Mouse (Mus musculus) macrophage (primary cell): Measurements from ENCODE around the gene Gpc6. TPM values are rescaled to one million over a fixed set of nuclear protein-coding genes. Genes with fewer than 3 reads are reported as not detected.

Experiments
- H3K27ac ChIP-seq: fragments of 350-480 bp; formaldehyde crosslinking; 2 replicates; pipeline ENCODE4 v1.9.0; 2021
- H3K36me3 ChIP-seq: fragments of 350-480 bp; formaldehyde crosslinking; 2 replicates; pipeline ENCODE4 v1.9.0; 2021; ENCODE audit errors: inconsistent target
- H3K4me3 ChIP-seq: fragments of 350-480 bp; formaldehyde crosslinking; 2 replicates; pipeline ENCODE4 v1.9.0; 2021; ENCODE audit errors: inconsistent target
- H3K79me2 ChIP-seq: fragments of 350-480 bp; formaldehyde crosslinking; 2 replicates; pipeline ENCODE4 v1.9.0; 2021; ENCODE audit errors: inconsistent target
- WGBS: methylation state at CpG from one replicate; pipeline ENCODE4 v1.1.7; 2026; ENCODE audit warnings: inconsistent platforms; ENCODE audit not compliant: missing documents; 5-methylcytosine and 5-hydroxymethylcytosine counted together
- polyA plus RNA-seq: library from polyadenylated mRNA; stranded (reverse); fragments of 250-400 nt; gene quantifications from 3 replicates; pipeline ENCODE4 v1.2.4, GENCODE M21; 2018; ENCODE audit warnings: inconsistent platforms

Gene Gpc6
- polyA plus RNA-seq, 1 experiment from 2014 or later = not detected

DNA sequence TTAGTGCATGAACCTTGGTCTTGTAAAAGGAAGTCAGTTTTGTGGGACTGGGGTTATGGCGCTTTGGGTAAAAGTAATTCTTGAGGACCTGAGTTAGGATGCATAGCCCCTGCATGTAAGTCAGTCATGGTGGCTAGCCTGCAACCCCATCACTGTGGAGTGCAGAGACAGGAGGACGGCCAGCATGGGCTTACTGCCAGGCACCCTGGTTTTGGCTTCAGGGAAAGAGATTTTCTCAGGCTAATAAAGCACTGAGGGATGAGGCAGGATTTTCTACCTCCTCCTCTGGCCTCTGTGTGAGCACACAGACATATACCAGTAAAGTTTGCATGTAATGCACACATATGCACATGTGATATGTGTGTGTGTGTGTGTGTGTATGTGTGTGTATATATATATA, 883.2 kb downstream of the Gpc6 start:
- Histone ChIP-seq H3K27ac (no peak overlapping the region), H3K79me2 (no peaks in the 10 kb centered on the region), H3K4me3 (no peak overlapping the region), H3K36me3 (no peaks in the 10 kb centered on the region)
- 65% methylated on average over 2 of the region's 2 CpGs for WGBS

DNA sequence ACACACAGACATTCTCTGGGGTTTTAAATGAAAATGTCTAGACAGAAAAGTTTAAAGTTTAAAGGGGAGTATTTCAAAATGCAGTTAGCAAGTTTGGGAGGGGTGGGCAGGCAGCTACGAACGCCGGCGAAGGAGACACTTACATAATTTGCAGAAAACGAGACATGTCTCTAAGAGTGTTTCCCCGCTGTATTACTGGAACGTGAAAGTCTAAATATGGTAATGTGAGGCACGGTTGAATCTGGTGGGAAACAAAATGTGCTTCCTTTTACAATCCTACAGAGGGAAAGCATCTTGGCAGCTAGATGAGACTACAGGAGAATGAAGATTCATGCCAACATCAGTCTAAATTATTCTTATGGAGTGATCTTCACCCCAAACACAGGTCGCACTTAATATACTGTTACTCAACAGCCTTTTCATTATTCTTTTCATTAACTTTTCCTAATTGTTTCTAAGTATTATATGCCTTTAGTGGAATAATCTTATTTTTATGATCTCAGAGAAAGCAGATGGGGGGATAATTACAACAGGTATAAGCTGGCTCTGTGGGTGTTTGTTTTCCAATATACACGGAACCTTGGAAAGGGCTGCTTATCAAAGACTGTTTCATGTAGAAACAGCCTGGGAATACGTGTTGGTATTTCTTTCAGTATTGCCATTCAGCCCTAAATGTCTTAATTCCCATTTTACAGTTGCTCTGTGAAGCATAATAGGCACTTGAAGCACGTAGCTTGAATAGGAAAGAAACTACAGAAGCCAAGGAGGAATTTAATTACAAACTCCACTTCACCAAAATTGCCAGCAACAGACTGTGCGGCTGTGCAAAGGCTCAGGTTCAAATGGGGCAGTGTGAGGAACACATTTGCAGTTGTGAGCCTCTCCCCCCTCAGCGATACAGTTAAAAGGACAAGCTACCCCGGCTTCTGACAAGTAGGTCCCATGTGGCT, 885.5 kb downstream of the Gpc6 start:
- Histone ChIP-seq H3K4me3 (no peak overlapping the region), H3K79me2 (no peaks in the 10 kb centered on the region), H3K27ac (no peak overlapping the region), H3K36me3 (no peaks in the 10 kb centered on the region)
- 85% methylated on average over 15 of the region's 15 CpGs for WGBS

DNA sequence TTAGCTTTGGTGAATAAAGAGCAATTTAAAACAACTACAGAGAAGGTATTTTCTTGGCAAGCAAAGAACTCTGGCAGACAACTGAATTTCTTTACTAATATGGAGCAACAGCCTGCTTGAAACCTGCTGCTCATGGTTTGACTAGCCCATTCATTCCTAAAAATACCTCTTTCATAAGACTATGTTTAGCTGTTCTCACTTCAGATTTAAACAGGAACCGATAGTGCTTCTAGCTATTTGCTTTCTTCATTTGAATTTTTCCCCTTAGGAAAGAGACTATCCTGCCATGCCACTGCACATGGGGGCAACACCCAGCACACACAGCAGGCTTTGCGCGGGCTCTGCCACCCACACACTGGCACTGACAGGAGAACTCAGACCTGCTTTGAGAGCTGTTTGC, 888.4 kb downstream of the Gpc6 start:
- no peaks in the 10 kb centered on the region for H3K36me3 ChIP-seq
- no peak overlapping the region for H3K27ac ChIP-seq
- H3K79me2 ChIP-seq = no peaks in the 10 kb centered on the region
- H3K4me3 ChIP-seq = no peak overlapping the region
- WGBS = 86% methylated on average over 3 of the region's 3 CpGs

DNA sequence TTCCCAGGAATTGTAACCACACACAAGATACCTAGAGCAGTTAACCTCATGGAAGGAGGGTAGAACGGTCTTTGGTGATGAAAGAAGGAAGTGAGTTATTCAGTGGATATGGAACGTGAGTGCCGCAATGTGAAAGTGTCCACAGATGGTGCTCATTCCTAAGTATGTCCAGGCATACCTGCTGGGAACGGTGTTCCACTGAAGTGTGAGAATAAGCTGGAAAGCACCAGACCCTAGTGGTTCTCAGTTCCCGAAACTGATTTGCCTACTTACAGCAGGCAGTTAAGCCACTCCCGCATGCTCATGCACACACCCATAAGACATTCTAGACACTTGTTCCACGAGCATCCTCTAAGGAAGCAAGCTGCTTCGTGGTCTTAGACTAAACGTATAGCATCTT, 890.9 kb downstream of the Gpc6 start:
- H3K36me3 ChIP-seq = no peaks in the 10 kb centered on the region
- no peak overlapping the region for H3K4me3 ChIP-seq
- H3K79me2 ChIP-seq = no peaks in the 10 kb centered on the region
- WGBS = 87% methylated on average over 9 of the region's 9 CpGs
- no peak overlapping the region for H3K27ac ChIP-seq

DNA sequence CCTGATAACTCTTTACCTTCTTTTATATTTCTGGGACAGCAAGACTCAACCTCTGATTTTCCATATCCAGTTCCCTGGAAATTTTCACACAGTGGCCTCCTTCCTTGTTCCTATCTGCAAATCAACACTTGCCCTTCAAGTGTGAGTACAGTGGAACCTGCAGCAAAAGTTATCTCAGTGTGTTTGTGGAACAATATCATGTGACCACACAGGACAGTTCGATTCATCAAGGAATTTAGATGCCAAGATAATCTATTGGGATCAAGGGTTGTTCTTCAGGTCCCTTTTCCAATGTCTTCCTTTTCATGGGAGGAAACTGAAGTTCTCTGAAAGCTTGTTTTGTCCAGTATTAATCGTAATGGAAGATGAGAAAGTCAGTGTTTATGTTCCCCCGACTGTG, 891.6 kb downstream of the Gpc6 start:
- 94% methylated on average over 3 of the region's 3 CpGs for WGBS
- Histone ChIP-seq H3K27ac (no peak overlapping the region), H3K4me3 (no peak overlapping the region), H3K79me2 (no peaks in the 10 kb centered on the region), H3K36me3 (no peaks in the 10 kb centered on the region)

DNA sequence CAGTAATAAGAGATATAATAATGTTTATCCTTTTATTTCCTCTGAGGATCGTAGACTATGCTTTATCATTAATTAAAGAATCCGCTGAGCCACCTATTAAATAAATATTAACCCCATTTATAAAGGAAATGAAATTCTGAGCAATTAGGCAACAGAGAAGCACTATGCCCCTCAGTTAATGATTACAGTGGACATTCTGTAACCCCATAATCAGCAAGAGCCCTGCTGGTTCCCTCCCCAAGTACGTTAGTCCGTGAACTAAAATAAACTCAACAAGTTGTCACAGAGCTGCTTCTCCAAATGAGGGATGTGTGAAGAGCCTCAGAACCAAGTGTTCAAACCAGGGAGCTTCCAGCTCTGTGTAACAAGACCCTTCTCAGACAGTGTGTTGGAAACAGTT, 892.1 kb downstream of the Gpc6 start:
- no peaks in the 10 kb centered on the region for H3K79me2 ChIP-seq
- H3K4me3 ChIP-seq = no peak overlapping the region
- H3K27ac ChIP-seq = no peak overlapping the region
- H3K36me3 ChIP-seq = no peaks in the 10 kb centered on the region
- WGBS = 88% methylated on average over 4 of the region's 4 CpGs

DNA sequence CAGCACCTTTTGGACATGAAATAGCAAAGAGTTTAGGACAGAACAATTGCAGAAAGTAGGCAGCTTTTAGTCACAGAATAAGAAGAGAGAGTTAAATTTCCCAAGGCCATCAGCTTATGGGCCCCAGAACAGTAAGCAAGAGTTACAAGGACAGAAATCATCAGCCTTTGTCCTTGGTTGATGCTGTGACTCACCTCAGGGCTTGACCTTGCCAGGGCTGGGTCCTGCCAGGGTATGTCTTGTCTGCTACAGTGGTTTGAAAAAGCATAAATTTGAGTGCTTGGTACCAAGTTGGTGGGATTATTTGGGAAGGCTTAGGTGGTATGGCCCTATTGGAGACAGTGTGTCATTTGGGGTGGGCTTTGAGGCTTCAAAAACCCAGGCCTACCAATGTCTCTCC, 899.4 kb downstream of the Gpc6 start:
- no peak overlapping the region for H3K27ac ChIP-seq
- H3K36me3 ChIP-seq = no peaks in the 10 kb centered on the region
- no peaks in the 10 kb centered on the region for H3K79me2 ChIP-seq
- no peak overlapping the region for H3K4me3 ChIP-seq

DNA sequence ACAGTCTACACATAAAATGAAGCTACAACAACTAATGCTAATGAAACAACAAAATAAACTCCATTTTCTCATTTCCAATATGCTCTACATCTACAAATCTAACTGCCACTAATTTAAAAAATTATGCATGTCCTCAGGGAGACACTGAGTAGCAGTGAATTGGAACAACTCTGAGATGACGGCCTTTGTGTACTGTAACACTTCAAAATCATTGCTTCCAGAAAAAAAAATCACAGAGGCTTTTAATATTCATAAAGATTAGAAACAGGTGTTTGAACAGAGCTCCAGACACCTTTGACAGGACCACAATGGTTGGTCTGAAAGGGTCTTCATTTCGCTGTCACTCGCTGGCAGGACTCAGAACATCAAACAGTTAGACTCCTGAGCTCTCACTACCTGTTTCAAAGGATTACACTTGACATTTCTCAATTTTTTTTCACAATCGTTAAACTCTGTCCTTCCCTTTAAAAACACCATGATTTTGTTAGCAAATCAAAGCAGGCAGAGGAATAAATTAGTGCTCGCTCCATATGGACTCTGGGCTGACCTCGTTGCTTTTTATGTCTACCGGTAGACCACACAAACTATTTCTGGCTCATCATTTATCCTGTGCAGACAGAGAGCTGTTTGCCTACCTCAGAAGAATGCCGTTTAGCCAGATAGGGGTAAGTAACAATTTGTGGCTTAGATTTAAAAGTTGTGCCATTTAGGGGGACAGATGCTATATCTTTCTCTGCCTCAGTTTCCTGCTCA, 901.4 kb downstream of the Gpc6 start:
- H3K79me2 ChIP-seq = no peaks in the 10 kb centered on the region
- no peaks in the 10 kb centered on the region for H3K36me3 ChIP-seq
- no peak overlapping the region for H3K27ac ChIP-seq
- H3K4me3 ChIP-seq = no peak overlapping the region
- 73% methylated on average over 8 of the region's 8 CpGs for WGBS

DNA sequence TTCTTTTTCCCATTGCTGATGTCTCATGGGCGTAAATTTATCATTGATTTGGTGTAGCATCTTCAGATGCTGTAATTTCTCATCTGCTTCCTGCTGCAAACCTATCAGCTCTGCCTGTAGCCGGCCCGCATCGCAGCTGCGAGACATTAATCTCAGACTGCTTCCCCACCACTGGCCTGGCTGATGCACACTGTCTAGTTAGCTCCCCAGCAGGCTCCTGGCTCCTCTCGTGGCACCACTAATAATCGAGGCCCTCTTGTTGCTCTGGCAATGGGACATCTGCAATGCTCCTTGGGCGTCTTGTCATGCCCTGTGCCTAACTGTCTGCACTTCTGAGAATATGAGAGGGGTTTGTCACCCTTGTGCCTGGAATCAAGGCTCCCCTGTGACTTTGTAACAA, 906.2 kb downstream of the Gpc6 start:
- Histone ChIP-seq H3K79me2 (no peaks in the 10 kb centered on the region), H3K36me3 (no peaks in the 10 kb centered on the region), H3K27ac (no peak overlapping the region), H3K4me3 (no peak overlapping the region)
- 99% methylated on average over 8 of the region's 8 CpGs for WGBS

DNA sequence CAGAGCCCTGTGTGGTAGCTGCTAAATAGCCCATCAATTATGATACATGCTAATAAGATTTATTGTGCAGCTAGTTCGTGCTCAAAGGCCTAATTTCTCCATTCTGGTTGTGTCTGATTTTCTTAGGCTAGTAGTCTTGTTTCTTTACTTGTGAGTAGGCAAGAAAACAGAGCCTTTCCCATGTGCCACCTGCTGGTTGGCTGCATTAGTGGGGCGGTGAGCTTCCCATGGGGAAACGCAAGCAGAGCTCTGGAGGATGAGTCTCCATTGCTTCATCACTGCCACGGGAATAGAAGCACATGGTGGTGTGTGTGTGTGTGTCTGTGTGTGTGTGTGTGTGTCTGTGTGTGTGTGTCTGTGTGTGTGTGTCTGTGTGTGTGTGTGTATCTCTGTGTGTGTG, 906.6 kb downstream of the Gpc6 start:
- 57% methylated on average over 4 of the region's 4 CpGs for WGBS
- H3K4me3 ChIP-seq = no peak overlapping the region
- no peaks in the 10 kb centered on the region for H3K36me3 ChIP-seq
- no peak overlapping the region for H3K27ac ChIP-seq
- no peaks in the 10 kb centered on the region for H3K79me2 ChIP-seq

DNA sequence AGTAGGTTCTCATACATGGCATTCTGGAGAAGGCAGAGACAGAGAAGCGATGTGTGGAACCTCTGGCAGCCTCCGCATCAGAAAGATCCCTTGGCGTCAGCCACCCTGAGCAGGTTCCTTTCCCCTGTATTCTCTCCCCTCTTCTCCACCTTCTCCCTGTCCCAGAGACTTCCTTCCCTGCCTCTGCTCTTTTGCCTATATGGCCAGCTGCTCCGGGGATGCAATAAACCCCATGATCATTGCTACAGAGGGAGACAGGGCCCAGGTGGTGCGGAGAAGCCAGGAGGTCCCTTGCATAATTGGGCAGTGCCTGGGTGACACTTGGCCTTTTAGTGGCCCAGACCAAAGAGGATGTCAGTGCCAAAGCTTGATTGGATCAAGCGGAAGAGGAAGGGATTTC, 910.4 kb downstream of the Gpc6 start:
- Histone ChIP-seq H3K36me3 (no peaks in the 10 kb centered on the region), H3K27ac (no peak overlapping the region), H3K4me3 (no peak overlapping the region), H3K79me2 (no peaks in the 10 kb centered on the region)
- 88% methylated on average over 6 of the region's 6 CpGs for whole genome bisulfite sequencing

DNA sequence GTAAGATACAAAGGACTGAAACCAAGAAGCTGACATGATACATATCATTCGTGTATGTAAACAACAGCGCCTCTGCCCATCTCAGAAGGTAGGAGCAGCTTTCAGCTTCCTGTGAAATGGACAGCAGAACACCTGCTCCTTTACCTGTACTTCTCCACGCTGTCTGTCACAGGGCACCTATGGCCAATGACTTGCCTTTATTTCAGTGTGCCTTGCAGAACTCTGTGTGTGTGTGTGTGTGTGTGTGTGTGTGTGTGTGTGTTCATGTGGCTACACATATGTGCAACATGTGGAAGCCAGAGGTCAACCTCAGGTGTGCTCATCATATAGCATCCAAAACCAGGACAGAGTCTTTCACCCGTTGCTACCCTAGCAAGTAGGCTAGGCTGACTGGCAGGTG, 911.9 kb downstream of the Gpc6 start:
- WGBS = 96% methylated on average over 4 of the region's 4 CpGs
- H3K36me3 ChIP-seq = no peaks in the 10 kb centered on the region
- no peak overlapping the region for H3K27ac ChIP-seq
- no peaks in the 10 kb centered on the region for H3K79me2 ChIP-seq
- no peak overlapping the region for H3K4me3 ChIP-seq

DNA sequence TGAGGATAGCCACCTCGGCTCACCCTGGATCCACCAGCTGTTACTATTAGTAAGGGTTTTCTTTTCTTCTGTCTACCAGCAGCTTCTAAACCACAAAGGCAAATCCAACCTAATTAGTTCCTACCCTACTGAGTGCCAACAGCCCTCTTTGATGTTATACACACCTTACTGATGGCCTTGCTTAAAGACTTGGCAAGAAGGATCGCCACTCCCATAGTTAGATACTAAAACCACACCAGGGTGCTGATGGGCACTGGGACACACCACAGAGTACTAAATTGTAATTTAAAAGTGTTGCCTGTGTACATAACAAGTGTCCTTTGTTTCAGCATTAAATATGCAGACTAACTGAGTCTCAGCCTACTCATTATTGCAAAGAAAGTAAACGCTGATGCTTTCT, 912.6 kb downstream of the Gpc6 start:
- Histone ChIP-seq H3K4me3 (no peak overlapping the region), H3K79me2 (no peaks in the 10 kb centered on the region), H3K36me3 (no peaks in the 10 kb centered on the region), H3K27ac (no peak overlapping the region)
- 87% methylated on average over 3 of the region's 3 CpGs for WGBS

DNA sequence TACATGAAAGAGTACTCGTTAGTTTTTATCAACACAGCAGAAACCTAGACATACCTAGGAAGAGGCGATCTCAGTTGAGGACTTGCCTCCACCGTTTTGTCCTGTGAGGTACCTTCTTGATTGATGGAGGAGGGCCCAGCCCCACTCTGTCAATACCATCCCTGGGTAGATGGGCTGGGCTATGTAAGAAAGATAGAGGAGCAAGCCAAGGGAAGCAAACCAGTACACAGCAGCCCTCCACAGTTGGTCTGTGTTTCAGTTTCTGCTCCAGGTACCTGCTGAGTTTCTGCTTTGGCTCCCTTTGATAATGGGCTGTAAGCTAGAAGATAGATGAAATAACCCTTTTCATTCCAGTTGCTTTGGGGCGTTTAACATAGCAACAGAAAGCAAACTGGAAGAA, 916.1 kb downstream of the Gpc6 start:
- Histone ChIP-seq H3K79me2 (no peaks in the 10 kb centered on the region), H3K27ac (no peak overlapping the region), H3K4me3 (no peak overlapping the region), H3K36me3 (no peaks in the 10 kb centered on the region)
- 90% methylated on average over 4 of the region's 4 CpGs for WGBS

DNA sequence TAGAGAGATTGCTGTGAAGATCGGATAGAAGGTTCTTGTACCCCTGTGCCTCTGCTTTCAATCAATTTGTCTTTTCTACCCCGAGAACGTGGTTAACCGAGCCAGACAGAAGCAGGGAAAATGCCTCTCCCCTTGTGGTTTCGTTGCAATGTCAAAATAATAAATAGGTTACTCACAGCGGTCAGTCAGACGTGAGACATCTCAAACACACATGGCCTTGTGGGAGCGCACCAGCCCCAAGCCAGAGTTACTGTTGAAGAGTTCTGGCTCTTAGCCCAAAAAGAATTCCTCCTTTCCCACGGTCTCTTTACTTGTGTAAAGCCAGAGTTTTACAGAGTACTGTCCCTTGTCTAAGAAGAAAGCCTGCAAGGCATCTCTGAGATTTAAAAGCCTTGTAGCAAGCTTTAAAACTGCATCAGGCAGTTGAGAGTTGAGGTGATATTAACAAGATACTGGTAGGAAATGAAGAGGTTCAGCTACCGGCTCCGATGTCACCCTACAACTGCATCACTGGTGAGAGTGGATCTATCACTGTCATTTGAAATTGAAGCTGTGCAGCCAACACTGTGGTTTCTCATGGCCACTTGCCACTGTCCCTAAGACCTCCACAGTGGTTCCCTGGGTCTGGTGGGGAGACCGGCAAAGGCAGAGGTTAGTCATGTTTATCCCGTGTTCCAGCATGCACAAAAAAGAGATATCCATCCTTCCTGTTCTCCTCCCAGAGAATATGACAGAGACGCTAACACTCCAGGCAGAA, 916.9 kb downstream of the Gpc6 start:
- Histone ChIP-seq H3K36me3 (no peaks in the 10 kb centered on the region), H3K27ac (no peak overlapping the region), H3K79me2 (no peaks in the 10 kb centered on the region), H3K4me3 (no peak overlapping the region)
- 58% methylated on average over 14 of the region's 14 CpGs for WGBS
